Mouse (Mus musculus) embryonic stem cell, embryonic (primary cell): ENCODE measurements at regions not wholly inside any gene's neighbourhood (a gene's known extent, or its start where the extent isn't known, plus 50 kb on each side); places are given as distances from the start of the nearest gene placed in this dataset.
"Not testable (repeated sequence)": the region's sequence is repeated elsewhere in the genome, so short reads cannot be mapped to it uniquely, and the experiment has no call there.

Experiments used
- CTCF ChIA-PET, 4 experiments: fragments of 300-600 bp in 2 of 4; fragments of 350-600 bp in 2 of 4; sonication (Branson Sonifier 250); formaldehyde crosslinking; loops; one replicate each; lab custom pipeline; 2022; ENCODE audit warnings: inconsistent platforms in 2 of 4; lab: Charles Lee
- POLR2A ChIA-PET, 4 experiments: fragments of 300-600 bp in 2 of 4; fragments of 350-600 bp in 2 of 4; sonication (Branson Sonifier 250); formaldehyde crosslinking; loops; one replicate each; lab custom pipeline; 2022; ENCODE audit warnings: antibody characterized with exemption in 4 of 4, inconsistent platforms in 1 of 4; lab: Charles Lee

GRCm38 (mm10) chr16:86853398-86853797 lies 500.6 kb upstream of the N6amt1 start:
- POLR2A ChIA-PET: no interaction called here
- CTCF ChIA-PET: no interaction called here

GRCm38 (mm10) chr16:86838457-86839337 lies 515.3 kb upstream of the N6amt1 start:
- CTCF ChIA-PET: interaction anchor here in 2 of 4 experiments (0.5 to 0.7 kb wide), 2 partner anchors 407 to 942 kb away, joined by 3 read pairs; no protein-coding TSS in a partner anchor
- POLR2A ChIA-PET: no interaction called here

- ChIA-PET CTCF (no interaction called here), POLR2A (no interaction called here)
Observed at GRCm38 (mm10) chr16:86827645-86828044, 526.3 kb upstream of the N6amt1 start.

- CTCF ChIA-PET: no interaction called here
Observed at GRCm38 (mm10) chr16:86826641-86827040, 527.3 kb upstream of the N6amt1 start.

GRCm38 (mm10) chr16:86823496-86823895 lies 530.5 kb upstream of the N6amt1 start:
- POLR2A ChIA-PET: no interaction called here
- CTCF ChIA-PET: no interaction called here

More at GRCm38 (mm10) chr16:86826641-86827040, 527.3 kb upstream of the N6amt1 start:
- POLR2A ChIA-PET: no interaction called here

- POLR2A ChIA-PET: no interaction called here
- CTCF ChIA-PET: no interaction called here
Observed at GRCm38 (mm10) chr16:86821586-86821985, 532.4 kb upstream of the N6amt1 start.

GRCm38 (mm10) chr16:86818639-86819038 lies 535.3 kb upstream of the N6amt1 start:
- CTCF ChIA-PET: not testable (repeated sequence)
- POLR2A ChIA-PET: interaction anchor here in 1 of 4 experiments (0.6 kb wide), 1 partner anchor 274 kb away, joined by 4 read pairs; no protein-coding TSS in a partner anchor

GRCm38 (mm10) chr16:86816763-86817593 lies 537.0 kb upstream of the N6amt1 start:
- POLR2A ChIA-PET: no interaction called here
- CTCF ChIA-PET: no interaction called here

- CTCF ChIA-PET: no interaction called here
- POLR2A ChIA-PET: no interaction called here
Observed at GRCm38 (mm10) chr16:86816006-86816405, 538.0 kb upstream of the N6amt1 start.

GRCm38 (mm10) chr16:86812692-86813091 lies 541.3 kb upstream of the N6amt1 start:
- POLR2A ChIA-PET: no interaction called here
- CTCF ChIA-PET: no interaction called here

- ChIA-PET CTCF (no interaction called here), POLR2A (no interaction called here)
Observed at GRCm38 (mm10) chr16:86808644-86809324, 545.2 kb upstream of the N6amt1 start.

GRCm38 (mm10) chr16:86806374-86806773 lies 547.6 kb upstream of the N6amt1 start:
- POLR2A ChIA-PET: no interaction called here
- CTCF ChIA-PET: no interaction called here

- POLR2A ChIA-PET: no interaction called here
- CTCF ChIA-PET: no interaction called here
Observed at GRCm38 (mm10) chr16:86776086-86776485, 577.9 kb upstream of the N6amt1 start.

GRCm38 (mm10) chr16:86772586-86772985 lies 581.4 kb upstream of the N6amt1 start:
- ChIA-PET POLR2A (interaction anchor here in 1 of 4 experiments (0.5 kb wide), 1 partner anchor 16 kb away, joined by 3 read pairs; no protein-coding TSS in a partner anchor), CTCF (interaction anchor here in 1 of 4 experiments (1.0 kb wide), 1 partner anchor 25 kb away, joined by 3 read pairs; no protein-coding TSS in a partner anchor)

GRCm38 (mm10) chr16:86768912-86769311 lies 585.1 kb upstream of the N6amt1 start:
- ChIA-PET CTCF (no interaction called here), POLR2A (no interaction called here)

GRCm38 (mm10) chr16:86768355-86768754 lies 585.6 kb upstream of the N6amt1 start:
- ChIA-PET POLR2A (no interaction called here), CTCF (no interaction called here)

- ChIA-PET POLR2A (no interaction called here), CTCF (no interaction called here)
Observed at GRCm38 (mm10) chr16:86765974-86766373, 588.0 kb upstream of the N6amt1 start.

- ChIA-PET POLR2A (no interaction called here), CTCF (interaction anchor here in 1 of 4 experiments (0.6 kb wide), 1 partner anchor 79 kb away, joined by 3 read pairs; no protein-coding TSS in a partner anchor)
Observed at GRCm38 (mm10) chr16:86741236-86741635, 612.7 kb upstream of the N6amt1 start.
